Mouse (Mus musculus) liver, embryonic 11.5 days (tissue): Measurements from ENCODE around the gene Dusp3. TPM values are rescaled to one million over a fixed set of nuclear protein-coding genes. Genes with fewer than 3 reads are reported as not detected.

Source experiments
- ATAC-seq: fragments of 200-750 bp; cut with Nextera tagmentation; replicated peaks from 2 replicates; pipeline ENCODE4 v1.8.0; 2017; ENCODE audit warnings: moderate number of reproducible peaks, mild to moderate bottlenecking, moderate TSS enrichment, moderate library complexity; ENCODE audit not compliant: low FRiP score
- DNase-seq: peaks from one replicate; pipeline ENCODE4 v3.0.0-alpha.2; 2017; ENCODE audit warnings: low spot score
- H3K27ac ChIP-seq: fragments of 300-500 bp; sonication (generic); 2 replicates; pipeline ENCODE4 v1.5.1; 2014; ENCODE audit warnings: mild to moderate bottlenecking, low read depth, low read length, control low read depth
- H3K27me3 ChIP-seq: fragments of 300-500 bp; sonication (generic); replicated peaks from 2 replicates; pipeline ENCODE4 v1.6.1; 2014; ENCODE audit warnings: low read length, mixed read lengths; ENCODE audit not compliant: control insufficient read depth, insufficient read depth
- H3K36me3 ChIP-seq: fragments of 300-500 bp; sonication (generic); 2 replicates; pipeline ENCODE4 v1.6.1; 2014; ENCODE audit warnings: mild to moderate bottlenecking, low read length, moderate library complexity, mixed read lengths; ENCODE audit not compliant: control insufficient read depth, insufficient read depth
- H3K4me1 ChIP-seq: fragments of 300-500 bp; sonication (generic); replicated peaks from 2 replicates; pipeline ENCODE4 v1.6.1; 2014; ENCODE audit warnings: low read length, mixed read lengths; ENCODE audit not compliant: control insufficient read depth, insufficient read depth
- H3K4me2 ChIP-seq: fragments of 300-500 bp; sonication (generic); 2 replicates; pipeline ENCODE4 v1.6.1; 2014; ENCODE audit warnings: mild to moderate bottlenecking, control low read depth, moderate library complexity
- H3K4me3 ChIP-seq: fragments of 300-500 bp; sonication (generic); 2 replicates; pipeline ENCODE4 v1.5.1; 2014; ENCODE audit warnings: low read depth, low read length, control low read depth
- H3K9ac ChIP-seq: fragments of 300-500 bp; sonication (generic); 2 replicates; pipeline ENCODE4 v1.6.1; 2014; ENCODE audit warnings: low read depth, low read length, control low read depth
- H3K9me3 ChIP-seq: fragments of 300-500 bp; sonication (generic); 2 replicates; pipeline ENCODE4 v1.6.1; 2016; ENCODE audit warnings: low read length, inconsistent platforms, mixed read lengths; ENCODE audit not compliant: control insufficient read depth
- WGBS: fragments of 180-500 bp; shearing (Covaris S2); extraction: QIAGEN DNeasy Blood & Tissue Kit; methylation state at CpG from one replicate; pipeline ENCODE4 v1.1.7; 2014; 5-methylcytosine and 5-hydroxymethylcytosine counted together
- polyA plus RNA-seq: library from polyadenylated mRNA; unstranded; fragments of >200 nt; fragmentation: Nextera tagmentation; extraction: Ambion mirVana; gene quantifications from 2 replicates; pipeline ENCODE4 v1.2.1, GENCODE M21; 2014

The Dusp3 gene
- polyA plus RNA-seq, 1 experiment from 2014 or later = 21.2 TPM

DNA sequence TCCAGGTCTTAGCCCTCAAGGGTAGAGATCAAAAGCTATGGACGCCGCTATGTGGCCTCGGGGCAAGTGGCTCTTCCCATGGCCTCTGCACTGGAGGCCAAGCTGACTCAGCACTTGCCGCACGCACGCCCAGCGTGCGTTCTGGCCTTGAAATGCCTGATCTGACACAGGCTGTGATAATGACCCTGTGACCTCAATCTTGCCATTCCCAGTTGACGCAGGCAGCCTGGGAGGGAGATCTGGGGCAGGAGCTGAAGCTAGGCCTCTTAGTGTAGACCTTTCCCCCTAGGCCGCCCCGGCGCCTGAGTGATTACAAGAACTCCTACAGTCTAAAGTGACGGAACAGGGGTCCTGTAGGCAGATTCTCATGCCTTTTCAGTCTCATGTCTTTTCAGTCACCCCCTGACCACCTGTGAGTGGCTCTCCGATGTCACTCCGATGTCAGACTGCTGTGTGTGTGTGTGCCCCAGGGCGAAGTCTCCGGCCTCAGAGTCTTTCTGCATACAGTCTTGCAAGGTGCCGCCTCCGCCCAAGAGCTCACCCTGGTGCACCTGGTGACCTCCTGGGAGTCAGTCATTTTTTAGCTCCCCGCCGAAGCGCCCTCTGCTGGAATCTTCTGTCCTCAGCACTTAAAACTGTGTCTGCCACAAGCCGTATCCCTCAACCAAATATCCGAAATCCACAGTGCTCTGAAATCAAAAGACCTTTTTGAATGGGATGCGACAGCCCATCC, 58.6 kb downstream of the Dusp3 start:
- ATAC-seq = no peak
- H3K4me1 ChIP-seq = peaks cover 5% of the 10 kb centered on the region
- no peak overlapping the region for H3K9ac ChIP-seq
- H3K4me2 ChIP-seq = 0 out of 2 replicates have a peak overlapping the region, but pooled peaks have one; percentile 22
- no peak overlapping the region for H3K4me3 ChIP-seq
- no peaks in the 10 kb centered on the region for H3K36me3 ChIP-seq
- 0 out of 2 replicates have a peak, but pooled peaks cover 2% of the 10 kb centered on the region for H3K27me3 ChIP-seq
- no peak overlapping the region for H3K27ac ChIP-seq
- peak; percentile 43 for DNase-seq
- 31% methylated on average over 25 of the region's 25 CpGs for WGBS
- no peaks in the 10 kb centered on the region for H3K9me3 ChIP-seq

DNA sequence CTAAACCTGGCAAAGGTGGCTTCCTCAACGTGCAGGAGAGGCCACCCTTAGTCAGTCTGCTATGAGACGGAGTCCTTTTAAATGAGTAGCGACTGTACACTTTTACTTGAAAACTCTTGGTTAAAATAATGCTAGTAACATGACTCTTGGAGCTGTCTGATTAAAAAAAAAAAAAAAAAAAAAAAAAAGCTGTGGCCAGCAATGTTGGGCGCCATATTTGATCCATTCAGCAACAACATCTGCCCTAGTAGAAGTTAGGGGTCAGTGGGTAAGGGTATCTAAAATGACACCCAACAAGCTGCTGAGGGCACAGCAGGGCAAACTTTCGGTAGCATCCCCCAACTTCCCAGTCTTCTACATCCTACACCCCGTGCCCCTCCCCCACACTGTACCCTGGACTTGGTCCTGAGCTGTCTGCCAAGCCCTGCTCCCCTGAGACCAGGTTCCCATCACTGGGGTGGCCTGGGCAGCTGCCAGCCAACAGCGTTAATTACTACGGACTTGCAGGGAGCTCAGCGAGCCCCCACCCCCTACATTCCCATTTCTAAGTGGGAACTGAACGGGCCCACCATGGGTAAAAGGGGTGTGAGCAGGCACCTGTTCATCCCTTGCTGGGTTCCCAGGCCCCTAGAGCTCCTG, 59.7 kb downstream of the Dusp3 start:
- H3K27ac ChIP-seq = no peak overlapping the region
- no peak overlapping the region for H3K4me2 ChIP-seq
- no peak for ATAC-seq
- no peak overlapping the region for H3K9ac ChIP-seq
- no peaks in the 10 kb centered on the region for H3K9me3 ChIP-seq
- H3K4me1 ChIP-seq = peaks cover 5% of the 10 kb centered on the region
- WGBS = 82% methylated on average over 10 of the region's 10 CpGs
- no peak overlapping the region for H3K4me3 ChIP-seq
- no peaks in the 10 kb centered on the region for H3K36me3 ChIP-seq
- 0 out of 2 replicates have a peak, but pooled peaks cover 2% of the 10 kb centered on the region for H3K27me3 ChIP-seq
- no peak for DNase-seq

DNA sequence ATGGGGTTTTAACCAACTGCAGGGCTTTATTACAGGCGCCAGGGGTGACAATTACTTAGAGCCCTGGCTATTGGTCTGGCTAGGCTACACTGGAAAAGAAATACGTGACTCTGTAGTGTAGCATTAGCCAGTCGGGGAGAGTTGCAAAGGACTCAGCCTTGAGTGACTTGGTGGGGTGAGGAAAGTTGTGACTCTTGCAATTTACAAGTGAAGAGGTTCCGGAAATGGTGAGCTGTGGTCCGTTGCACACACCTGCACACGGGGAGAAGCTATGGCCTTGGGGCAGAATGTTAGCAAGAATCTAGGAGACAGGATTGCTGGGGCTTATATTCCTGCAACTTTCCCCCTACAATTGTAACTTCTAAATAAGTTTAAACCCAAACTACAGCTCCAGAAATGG, 61.2 kb downstream of the Dusp3 start:
- DNase-seq (no peak), ATAC-seq (no peak)
- Histone ChIP-seq H3K9ac (no peak overlapping the region), H3K4me2 (no peak overlapping the region), H3K36me3 (no peaks in the 10 kb centered on the region), H3K27me3 (0 out of 2 replicates have a peak, but pooled peaks cover 2% of the 10 kb centered on the region), H3K4me3 (no peak overlapping the region), H3K27ac (no peak overlapping the region), H3K9me3 (no peaks in the 10 kb centered on the region), H3K4me1 (peaks cover 5% of the 10 kb centered on the region)
- 72% methylated on average over 6 of the region's 6 CpGs for WGBS

DNA sequence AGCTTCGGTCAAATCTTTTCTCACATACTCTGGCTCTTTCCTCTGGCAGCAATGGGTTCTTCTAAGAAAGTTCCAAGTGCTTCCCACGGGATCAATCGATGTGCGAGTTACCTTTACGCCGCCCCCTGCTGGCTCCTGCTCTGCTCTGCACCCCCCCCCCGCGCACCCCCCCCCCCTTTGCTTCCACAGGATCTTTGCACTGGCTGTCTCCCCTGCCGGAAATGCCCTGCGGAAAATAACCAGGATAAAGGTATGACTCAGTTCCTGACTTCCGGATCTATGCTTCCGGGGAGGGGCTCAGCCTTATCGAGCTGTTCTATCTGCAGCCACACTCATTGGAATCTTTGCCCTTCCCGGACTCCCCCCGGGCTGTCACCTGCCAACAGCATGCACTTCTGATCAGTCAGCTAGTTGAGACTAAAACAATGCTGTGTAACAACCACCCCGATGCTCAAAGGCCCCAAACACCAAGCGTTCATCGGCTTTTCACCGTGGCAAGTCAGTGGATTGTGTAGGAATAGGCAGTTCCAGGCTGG, 62.3 kb downstream of the Dusp3 start:
- DNase-seq = no peak
- no peaks in the 10 kb centered on the region for H3K36me3 ChIP-seq
- no peak for ATAC-seq
- H3K27me3 ChIP-seq = 0 out of 2 replicates have a peak, but pooled peaks cover 2% of the 10 kb centered on the region
- H3K4me2 ChIP-seq = no peak overlapping the region
- H3K4me3 ChIP-seq = no peak overlapping the region
- no peak overlapping the region for H3K9ac ChIP-seq
- H3K9me3 ChIP-seq = no peaks in the 10 kb centered on the region
- H3K27ac ChIP-seq = no peak overlapping the region
- peaks cover 5% of the 10 kb centered on the region for H3K4me1 ChIP-seq
- WGBS = 60% methylated on average over 19 of the region's 19 CpGs

DNA sequence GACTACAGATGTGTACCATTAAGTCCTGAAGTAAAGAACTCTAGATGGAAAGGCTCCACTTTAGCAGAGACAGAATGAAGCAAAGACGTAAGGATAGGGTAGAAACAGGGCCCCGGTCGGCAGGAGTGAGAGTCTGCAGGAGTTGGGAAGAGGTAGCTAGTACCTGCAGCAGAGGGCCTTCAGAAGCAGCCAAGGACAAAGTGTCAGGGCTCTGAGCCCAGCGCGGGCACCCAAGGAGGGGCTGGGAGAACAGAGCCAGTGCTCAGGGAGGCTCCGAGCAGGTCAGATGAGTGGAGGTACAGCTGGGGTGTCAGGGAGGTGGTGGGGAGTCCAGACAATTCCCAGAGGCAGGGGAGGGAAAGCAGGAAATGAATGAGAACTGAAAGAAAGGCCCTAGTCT, 62.8 kb downstream of the Dusp3 start:
- peaks cover 5% of the 10 kb centered on the region for H3K4me1 ChIP-seq
- H3K27me3 ChIP-seq = 0 out of 2 replicates have a peak, but pooled peaks cover 2% of the 10 kb centered on the region
- 72% methylated on average over 6 of the region's 6 CpGs for WGBS
- ATAC-seq (no peak), DNase-seq (no peak)
- H3K36me3 ChIP-seq = no peaks in the 10 kb centered on the region
- no peak overlapping the region for H3K4me3 ChIP-seq
- no peak overlapping the region for H3K9ac ChIP-seq
- H3K4me2 ChIP-seq = no peak overlapping the region
- no peak overlapping the region for H3K27ac ChIP-seq
- no peaks in the 10 kb centered on the region for H3K9me3 ChIP-seq

DNA sequence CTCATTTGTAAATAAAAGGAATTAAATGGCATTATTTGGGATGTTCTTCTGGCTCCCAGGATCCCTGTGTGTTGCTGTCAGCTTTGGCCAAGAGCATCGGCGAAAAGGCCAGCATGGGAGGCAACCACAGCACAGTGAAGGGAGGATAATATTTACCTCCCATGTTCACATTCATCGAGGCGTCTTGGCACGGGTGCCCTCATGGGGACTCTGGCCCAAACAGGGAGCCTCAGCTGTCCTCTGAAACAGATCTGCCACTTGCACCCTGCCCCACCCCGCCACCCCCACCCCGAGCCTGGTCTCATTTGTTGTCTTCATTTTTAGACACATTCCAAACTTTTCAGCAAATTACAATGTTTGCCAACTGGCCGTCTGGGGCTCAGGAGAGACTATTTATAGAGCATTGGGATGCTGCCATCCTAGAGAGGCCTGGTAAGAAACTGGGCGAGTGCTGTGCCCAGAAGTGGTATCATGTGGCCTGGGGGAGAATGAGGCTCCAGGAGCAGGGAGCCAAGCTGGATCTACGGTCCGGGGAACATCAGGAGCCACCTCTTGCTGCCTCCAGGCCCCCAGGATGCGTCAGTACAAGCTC, 65.4 kb downstream of the Dusp3 start:
- H3K4me1 ChIP-seq = no peaks in the 10 kb centered on the region
- 81% methylated on average over 12 of the region's 12 CpGs for WGBS
- H3K27ac ChIP-seq = no peak overlapping the region
- no peak for DNase-seq
- H3K9me3 ChIP-seq = no peaks in the 10 kb centered on the region
- H3K4me2 ChIP-seq = no peak overlapping the region
- ATAC-seq = no peak
- H3K9ac ChIP-seq = no peak overlapping the region
- no peak overlapping the region for H3K4me3 ChIP-seq
- no peaks in the 10 kb centered on the region for H3K36me3 ChIP-seq
- 0 out of 2 replicates have a peak, but pooled peaks cover 2% of the 10 kb centered on the region for H3K27me3 ChIP-seq

Other genes starting within 250 kb of the Dusp3 start
- gene Etv4, start 201.6 kb downstream of the Dusp3 start, polyA plus RNA-seq = 3.3 and 3.9 TPM in 2 replicates
- gene Meox1, start 92.6 kb downstream of the Dusp3 start, polyA plus RNA-seq = 2.8 and 3.6 TPM in 2 replicates
- not detected in 2 replicates for gene Sost, start 20.0 kb downstream of the Dusp3 start, polyA plus RNA-seq
- gene Cfap97d1, start 2.7 kb downstream of the Dusp3 start, polyA plus RNA-seq = not detected in 2 replicates
- gene Mpp3, start 41.4 kb upstream of the Dusp3 start, polyA plus RNA-seq = 2.6 and 3.2 TPM in 2 replicates
- gene Cd300lg, start 54.5 kb upstream of the Dusp3 start, polyA plus RNA-seq = 0.27 and 0.66 TPM in 2 replicates
- 12.1 and 12.8 TPM in 2 replicates for gene Mpp2, start 101.5 kb upstream of the Dusp3 start, polyA plus RNA-seq
- gene Ppy, start 114.3 kb upstream of the Dusp3 start, polyA plus RNA-seq = not detected in 2 replicates
- gene Pyy, start 120.8 kb upstream of the Dusp3 start, polyA plus RNA-seq = 1.0 and 2.4 TPM in 2 replicates
- gene Nags, start 158.5 kb upstream of the Dusp3 start, polyA plus RNA-seq = 4.9 and 5.1 TPM in 2 replicates
- gene Tmem101, start 169.4 kb upstream of the Dusp3 start, polyA plus RNA-seq = 25.7 and 26.0 TPM in 2 replicates
- 80.1 and 83.2 TPM in 2 replicates for gene Lsm12, start 198.3 kb upstream of the Dusp3 start, polyA plus RNA-seq
- 38.8 and 39.5 TPM in 2 replicates for gene G6pc3, start 202.6 kb upstream of the Dusp3 start, polyA plus RNA-seq
- gene Hdac5, start 243.2 kb upstream of the Dusp3 start, polyA plus RNA-seq = 23.8 and 26.0 TPM in 2 replicates